Mouse (Mus musculus) embryonic fibroblast, embryonic 13.5 days (primary cell): ENCODE data around the gene Ugt1a5.

Experiments used
- CTCF ChIP-seq: IDR thresholded peaks from 2 replicates; pipeline ENCODE4 v1.5.1; 2011; ENCODE audit warnings: mild to moderate bottlenecking, control low read depth, low read length, moderate library complexity, borderline replicate concordance; ENCODE audit not compliant: insufficient read depth
- POLR2A ChIP-seq: IDR thresholded peaks from 2 replicates; pipeline ENCODE4 v1.6.1; 2011; ENCODE audit warnings: low read depth, mild to moderate bottlenecking, control low read depth, low read length, moderate library complexity

DNA sequence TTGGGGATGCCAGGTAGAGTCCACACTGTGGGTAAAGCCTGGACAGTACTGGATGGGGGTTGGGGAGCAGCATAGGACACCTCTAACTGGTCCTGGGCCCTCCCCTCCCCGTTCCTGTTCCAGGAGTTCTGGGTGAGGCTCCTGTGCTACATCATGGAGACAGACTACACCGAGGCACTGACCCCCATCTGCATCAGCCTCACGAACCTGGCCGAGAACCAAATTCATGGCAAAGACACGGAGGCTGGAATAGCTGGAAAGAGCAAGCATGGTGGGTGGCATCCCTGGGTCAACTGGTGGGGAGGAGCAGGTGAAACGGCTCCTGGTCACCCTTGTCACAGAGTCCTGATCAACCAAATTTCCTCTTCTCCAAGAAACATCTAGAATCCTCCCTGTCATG, 73.0 kb downstream of the Ugt1a5 start:
- TF ChIP-seq CTCF (no peak), POLR2A (no peak)
